ENCODE assay signal across 26 mouse cellular contexts in genomic region chr4:137982869-137983268, GRCm38 (mm10).
"Had no signal": no experiment of that assay in that cellular context is flagged by ENCODE, and none has a peak within 500 bp of the region (broad histone marks: within the 10 kb centered on the region; RNA-seq: fewer than 3 reads in every experiment).

No protein-coding gene starts in this region.

- H3K9me3 ChIP-seq: heart, embryonic 13.5 days; heart, embryonic 15.5 days; hindbrain, embryonic 13.5 days; hindbrain, embryonic 15.5 days; kidney, embryonic 15.5 days; limb, embryonic 13.5 days; limb, embryonic 15.5 days; liver, embryonic 12.5 days had no signal

- H3K4me2 ChIP-seq: heart, embryonic 11.5 days; heart, embryonic 13.5 days; heart, embryonic 15.5 days; hindbrain, embryonic 13.5 days; hindbrain, embryonic 15.5 days; kidney, embryonic 15.5 days; limb, embryonic 13.5 days; limb, embryonic 15.5 days; liver, embryonic 12.5 days had no signal

- H3K36me3 ChIP-seq: heart, embryonic 13.5 days; heart, embryonic 15.5 days; hindbrain, embryonic 13.5 days; hindbrain, embryonic 15.5 days; kidney, embryonic 15.5 days; limb, embryonic 13.5 days; limb, embryonic 15.5 days; liver, embryonic 12.5 days had no signal

- H3K27me3 ChIP-seq: heart, embryonic 13.5 days; heart, embryonic 15.5 days; hindbrain, embryonic 13.5 days; hindbrain, embryonic 15.5 days; kidney, embryonic 15.5 days; limb, embryonic 13.5 days; limb, embryonic 15.5 days had no signal

- ATAC-seq: hindbrain, postnatal 0 days; intestine, embryonic 16.5 days; liver, embryonic 12.5 days had no signal

- DNase-seq: gastrocnemius, postnatal 10 days; gastrocnemius, postnatal 25 days; heart, adult 18-20 months; heart, postnatal 14 days; heart, postnatal 36 days; kidney, adult 2 months; kidney, adult 9 months; kidney, postnatal 14 days; kidney, postnatal 36 days; layer of hippocampus, adult 9-11 months; layer of hippocampus, postnatal 36 days; left cerebral cortex, postnatal 4 days had no signal

- H3K27ac ChIP-seq: gastrocnemius, adult 2 months; heart, embryonic 13.5 days; heart, embryonic 15.5 days; hindbrain, embryonic 13.5 days; hindbrain, embryonic 15.5 days; hindbrain, postnatal 0 days; kidney, embryonic 15.5 days; kidney, postnatal 0 days; limb, embryonic 13.5 days; limb, embryonic 15.5 days; liver, embryonic 12.5 days; liver, embryonic 14.5 days had no signal

- H3K9ac ChIP-seq: heart, embryonic 13.5 days; heart, embryonic 15.5 days; hindbrain, embryonic 13.5 days; hindbrain, embryonic 15.5 days; kidney, embryonic 15.5 days; limb, embryonic 13.5 days; limb, embryonic 15.5 days; liver, embryonic 12.5 days; liver, embryonic 14.5 days had no signal

- H3K4me1 ChIP-seq: liver, embryonic 12.5 days had no signal

- H3K4me3 ChIP-seq: gastrocnemius, adult 2 months; heart, embryonic 13.5 days; heart, embryonic 15.5 days; hindbrain, embryonic 13.5 days; hindbrain, embryonic 15.5 days; kidney, embryonic 15.5 days; limb, embryonic 13.5 days; limb, embryonic 15.5 days; liver, embryonic 12.5 days had no signal
